Mouse (Mus musculus): ENCODE data around the gene Hfm1.

Hfm1 gene

GRCm38 (mm10) chr5:106925488-106926368 lies at the start of gene Hfm1:
Gene Hfm1 (minus strand): TSS chr5:106926321.
- no peak for DNase-seq (ENCODE audit: low read depth, low spot score)

- no peak for DNase-seq (ENCODE audit: low read depth, low spot score)
These were observed 47.8 kb upstream of the Hfm1 start for GRCm38 (mm10) chr5:106973883-106974282.

- no peak for DNase-seq (ENCODE audit: low read depth, low spot score)
These were observed 41.5 kb upstream of the Hfm1 start for GRCm38 (mm10) chr5:106967578-106967977.

- DNase-seq (ENCODE audit: low read depth, low spot score) = peak; percentile 61
These were observed 40.3 kb upstream of the Hfm1 start for GRCm38 (mm10) chr5:106966443-106966842.

- DNase-seq (ENCODE audit: low read depth, low spot score) = no peak
These were observed 38.4 kb upstream of the Hfm1 start for GRCm38 (mm10) chr5:106964513-106965014.

GRCm38 (mm10) chr5:106963584-106964512 lies 37.7 kb upstream of the Hfm1 start, which contains the start of gene Cdc7:
Gene Cdc7 (plus strand): TSS chr5:106964322.
- peak; percentile 90 for DNase-seq (ENCODE audit: low read depth, low spot score)

- no peak for DNase-seq (ENCODE audit: low read depth, low spot score)
These were observed 34.3 kb upstream of the Hfm1 start for GRCm38 (mm10) chr5:106960451-106960850.

- no peak for DNase-seq (ENCODE audit: low read depth, low spot score)
These were observed 32.9 kb upstream of the Hfm1 start for GRCm38 (mm10) chr5:106959031-106959430.

GRCm38 (mm10) chr5:106956467-106956866 lies 30.3 kb upstream of the Hfm1 start:
- no peak for DNase-seq (ENCODE audit: low read depth, low spot score)

- no peak for DNase-seq (ENCODE audit: low read depth, low spot score)
These were observed 22.6 kb upstream of the Hfm1 start for GRCm38 (mm10) chr5:106948683-106949082.

GRCm38 (mm10) chr5:106946342-106946741 lies 20.2 kb upstream of the Hfm1 start:
- no peak for DNase-seq (ENCODE audit: low read depth, low spot score)

GRCm38 (mm10) chr5:106927996-106928395 lies 1.9 kb upstream of the Hfm1 start:
- no peak for DNase-seq (ENCODE audit: low read depth, low spot score)

- no peak for DNase-seq (ENCODE audit: low read depth, low spot score)
These were observed 207 bp upstream of the Hfm1 start for GRCm38 (mm10) chr5:106926369-106926686.

- peak; percentile 10 for DNase-seq (ENCODE audit: low read depth, low spot score)
These were observed 6.8 kb downstream of the Hfm1 start for GRCm38 (mm10) chr5:106919315-106919714.

- no peak for DNase-seq (ENCODE audit: low read depth, low spot score)
These were observed 29.2 kb downstream of the Hfm1 start for GRCm38 (mm10) chr5:106896879-106897278.

GRCm38 (mm10) chr5:106891773-106892172 lies 34.3 kb downstream of the Hfm1 start:
- DNase-seq (ENCODE audit: low read depth, low spot score) = no peak

GRCm38 (mm10) chr5:106887303-106888071 lies 38.6 kb downstream of the Hfm1 start:
- no peak for DNase-seq (ENCODE audit: low read depth, low spot score)

- DNase-seq (ENCODE audit: low read depth, low spot score) = no peak
These were observed 40.6 kb downstream of the Hfm1 start for GRCm38 (mm10) chr5:106885517-106885916.

GRCm38 (mm10) chr5:106876438-106876837 lies 49.7 kb downstream of the Hfm1 start:
- no peak for DNase-seq (ENCODE audit: low read depth, low spot score)

- DNase-seq (ENCODE audit: low read depth, low spot score) = peak; percentile 80
These were observed 65.7 kb downstream of the Hfm1 start for GRCm38 (mm10) chr5:106860415-106860814.

GRCm38 (mm10) chr5:106853284-106853683 lies 72.8 kb downstream of the Hfm1 start:
- DNase-seq (ENCODE audit: low read depth, low spot score) = peak; percentile 70
